Mouse (Mus musculus) spleen, adult 2 months (tissue): ENCODE measurements around the gene Zc3h8. TPM values are rescaled to one million over a fixed set of nuclear protein-coding genes. Genes with fewer than 3 reads are reported as not detected.

Experiments
- DNase-seq, 2 experiments: peaks; one replicate each; pipeline versions ENCODE4 v3.0.0 to v3.0.0-alpha.2; 2012 to 2021; ENCODE audit warnings: low spot score in 2 of 2, low read depth in 1 of 2
- H3K27ac ChIP-seq: fragments of 200-500 bp; 2 replicates; pipeline ENCODE4 v1.5.1; 2012; ENCODE audit warnings: low read length, inconsistent platforms; ENCODE audit not compliant: insufficient read depth
- H3K27me3 ChIP-seq: fragments of 200-500 bp; 2 replicates; pipeline ENCODE4 v1.6.1; 2012; ENCODE audit warnings: mild to moderate bottlenecking, moderate library complexity, low read length, inconsistent platforms; ENCODE audit not compliant: control insufficient read depth, insufficient read depth
- H3K36me3 ChIP-seq: fragments of 200-500 bp; 2 replicates; pipeline ENCODE4 v1.6.1; 2012; ENCODE audit warnings: mild to moderate bottlenecking, low read length, inconsistent platforms; ENCODE audit not compliant: control insufficient read depth, insufficient read depth
- H3K4me1 ChIP-seq: fragments of 200-500 bp; 2 replicates; pipeline ENCODE4 v1.6.1; 2011; ENCODE audit warnings: inconsistent platforms; ENCODE audit not compliant: control insufficient read depth, insufficient read depth, insufficient read length
- H3K4me3 ChIP-seq: fragments of 200-500 bp; 2 replicates; pipeline ENCODE4 v1.5.1; 2011; ENCODE audit warnings: mild to moderate bottlenecking, inconsistent platforms; ENCODE audit not compliant: insufficient read depth, insufficient read length; ENCODE audit errors: extremely low read depth
- CTCF ChIP-seq: fragments of 200-500 bp; IDR thresholded peaks from 2 replicates; pipeline ENCODE4 v1.5.1; 2011; ENCODE audit warnings: mild to moderate bottlenecking, inconsistent platforms; ENCODE audit not compliant: insufficient read depth, insufficient read length, insufficient replicate concordance; ENCODE audit errors: extremely low read depth
- POLR2A ChIP-seq: fragments of 200-500 bp; IDR thresholded peaks from 2 replicates; pipeline ENCODE4 v1.6.1; 2011; ENCODE audit warnings: low read depth, low read length, inconsistent platforms
- WGBS: fragments of 180-500 bp; shearing (Covaris S2); methylation state at CpG from one replicate; pipeline ENCODE4 v1.1.7; 2018; 5-methylcytosine and 5-hydroxymethylcytosine counted together
- polyA plus RNA-seq: library from polyadenylated mRNA; depleted of rRNA; stranded (reverse); fragments of >200 nt; gene quantifications from 2 replicates; pipeline ENCODE4 v1.2.3, GENCODE M21; 2012; rRNA removed

The Zc3h8 gene
- 0.63 and 1.0 TPM in 2 replicates for polyA plus RNA-seq

DNA sequence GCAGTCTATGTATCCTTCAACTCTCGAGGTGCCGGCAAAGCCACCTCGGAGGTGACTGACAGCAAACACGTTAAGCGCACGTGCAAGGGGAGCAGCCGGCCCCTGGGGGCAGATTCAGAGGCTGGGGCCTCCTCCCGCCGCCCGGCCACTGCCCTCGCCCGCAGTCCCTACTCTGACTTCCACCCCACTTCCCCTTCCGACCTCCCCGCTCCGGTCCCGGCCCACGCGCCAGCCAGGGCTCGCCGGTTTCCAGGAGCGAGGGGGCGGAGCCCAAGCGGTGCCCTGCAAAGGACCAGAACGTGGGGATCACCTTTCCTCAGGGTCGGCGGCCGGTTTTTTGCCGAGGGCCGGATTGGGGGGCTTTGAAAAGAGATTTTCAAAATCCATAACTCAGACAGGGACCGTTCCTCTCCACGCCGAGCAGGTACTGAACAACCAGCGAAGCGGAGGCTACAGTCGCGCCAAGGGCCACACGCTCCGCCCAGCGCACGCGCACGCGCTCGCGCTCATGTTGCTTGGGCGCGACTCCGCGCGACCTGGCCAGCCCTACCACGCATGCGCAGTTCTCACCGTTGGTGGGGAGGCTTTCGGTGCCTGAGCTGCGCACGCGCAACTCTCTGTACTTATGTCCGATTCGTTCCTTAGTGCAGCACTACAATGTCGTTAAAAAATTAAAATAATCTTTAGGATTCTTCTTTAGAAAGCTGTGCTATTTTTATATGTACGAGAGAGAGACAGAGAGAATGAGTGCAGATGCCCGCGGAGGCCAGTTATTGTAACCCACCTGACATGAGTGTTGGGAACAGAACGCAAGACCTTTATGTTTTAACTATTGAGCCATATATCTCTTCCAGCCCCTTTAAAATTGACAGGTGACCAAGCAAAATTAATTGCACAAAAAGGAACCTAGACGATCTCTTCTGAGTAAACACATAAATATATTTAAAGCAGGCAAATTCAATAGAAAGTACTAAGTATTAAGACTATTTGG lies at the start of gene Zc3h8:
Gene Zc3h8, minus strand, starts transcription at position 540 of the 991 bp plus-strand sequence.
- WGBS, result under 1% methylated on average over 64 of the region's 65 CpGs
- Histone ChIP-seq H3K36me3 (0 out of 2 replicates have a peak, but pooled peaks cover 4% of the 10 kb centered on the region), H3K4me3 (peak within 1 kb of the TSS; percentile 72), H3K27ac (peak within 1 kb of the TSS; percentile 84), H3K27me3 (no peaks in the 10 kb centered on the region), H3K4me1 (no peaks in the 10 kb centered on the region; the same call in 1 of the 2 replicates)
- peak; percentile 71; the same call in 1 of the 2 replicates for TF ChIP-seq POLR2A
- no peak for TF ChIP-seq CTCF
- peak; percentile 90 to 97 for DNase-seq

DNA sequence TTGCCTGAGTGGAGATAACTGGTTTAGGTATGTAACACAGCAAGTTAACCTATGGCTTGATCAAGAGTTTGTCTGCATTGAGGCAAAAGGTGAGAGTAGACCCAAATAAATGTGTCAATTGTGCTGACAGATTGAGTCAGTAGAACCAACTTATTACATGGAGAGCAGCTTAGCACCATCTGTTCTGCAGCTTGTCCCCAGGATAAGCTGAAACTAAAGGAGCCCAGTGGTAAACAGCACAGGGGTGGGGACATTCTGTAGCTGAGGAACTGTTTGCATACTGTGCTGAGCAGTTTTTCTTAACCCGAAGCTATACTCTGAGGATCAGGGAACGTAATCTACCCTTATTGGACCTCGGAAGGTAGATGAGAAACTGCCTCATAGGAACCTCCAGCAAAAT lies 40.9 kb upstream of the Zc3h8 start:
- TF ChIP-seq CTCF (no peak), POLR2A (no peak)
- Histone ChIP-seq H3K4me3 (no peak overlapping the region), H3K27me3 (no peaks in the 10 kb centered on the region), H3K27ac (no peak overlapping the region), H3K4me1 (no peaks in the 10 kb centered on the region), H3K36me3 (no peaks in the 10 kb centered on the region)
- DNase-seq, result no peak
- 90% methylated on average over 3 of the region's 3 CpGs for WGBS

- Histone ChIP-seq H3K36me3 (no peaks in the 10 kb centered on the region), H3K4me3 (no peak overlapping the region), H3K4me1 (no peaks in the 10 kb centered on the region), H3K27me3 (no peaks in the 10 kb centered on the region), H3K27ac (no peak overlapping the region)
- WGBS, result 96% methylated on average over 4 of the region's 4 CpGs
- TF ChIP-seq CTCF (no peak), POLR2A (no peak)
- no peak for DNase-seq
These were observed 31.7 kb upstream of the Zc3h8 start for GRCm38 (mm10) chr2:128975572-128975971.

DNA sequence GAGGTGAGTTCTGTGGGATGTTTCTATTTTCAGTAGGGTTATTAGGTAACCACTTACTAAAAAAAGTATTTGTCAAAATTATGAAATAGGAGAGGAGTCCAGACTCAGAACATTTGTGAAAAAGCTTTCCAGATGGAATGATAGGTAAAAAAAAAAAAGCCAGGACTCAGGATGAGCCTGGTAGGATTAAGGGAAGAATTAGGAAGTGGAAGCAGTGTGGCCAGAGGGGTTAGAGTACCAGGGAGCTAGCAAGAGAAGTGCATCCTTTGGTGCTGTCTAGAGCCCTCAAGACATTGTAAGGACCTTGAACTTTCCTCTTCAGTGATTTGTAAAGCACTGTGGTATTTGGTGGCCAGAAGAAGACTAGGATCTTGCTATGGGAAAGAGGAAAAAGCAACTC lies 28.4 kb upstream of the Zc3h8 start:
- no peaks in the 10 kb centered on the region for H3K36me3 ChIP-seq
- TF ChIP-seq POLR2A (no peak), CTCF (no peak)
- no peak overlapping the region for H3K4me3 ChIP-seq
- no peaks in the 10 kb centered on the region for H3K27me3 ChIP-seq
- no peak for DNase-seq
- H3K4me1 ChIP-seq, result no peaks in the 10 kb centered on the region
- H3K27ac ChIP-seq, result no peak overlapping the region

DNA sequence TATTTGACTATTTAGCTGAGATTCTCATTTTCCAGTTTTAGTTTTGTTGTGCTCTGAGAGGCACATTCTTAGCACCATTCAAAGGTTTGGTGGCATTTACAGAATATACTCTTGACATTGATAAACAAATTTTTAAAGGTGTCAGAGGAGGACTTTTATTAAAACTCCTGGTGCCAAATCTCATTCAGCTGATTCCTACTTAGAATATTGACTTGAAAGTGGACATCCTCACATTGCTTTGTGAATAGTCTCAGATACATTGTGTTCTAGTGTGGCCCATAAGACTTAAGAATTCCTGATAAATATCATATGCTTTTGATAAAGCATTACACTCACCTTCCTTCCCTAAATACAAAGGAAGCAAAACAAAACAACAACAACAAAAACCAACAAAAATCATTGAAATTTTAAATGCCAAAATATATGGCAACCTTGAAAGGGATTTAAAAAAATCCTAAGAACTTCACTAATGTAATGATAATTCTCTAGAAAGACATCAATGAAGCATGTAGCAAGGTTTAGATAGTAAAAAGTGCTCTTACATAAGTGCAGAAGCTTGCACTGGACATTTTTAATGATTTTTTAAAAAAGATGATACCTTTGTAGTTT lies 24.7 kb upstream of the Zc3h8 start:
- no peaks in the 10 kb centered on the region for H3K4me1 ChIP-seq
- H3K4me3 ChIP-seq, result no peak overlapping the region; the same call in 1 of the 2 replicates
- TF ChIP-seq CTCF (no peak), POLR2A (no peak)
- DNase-seq, result no peak
- no peaks in the 10 kb centered on the region for H3K27me3 ChIP-seq
- no peaks in the 10 kb centered on the region for H3K36me3 ChIP-seq
- H3K27ac ChIP-seq, result no peak overlapping the region

DNA sequence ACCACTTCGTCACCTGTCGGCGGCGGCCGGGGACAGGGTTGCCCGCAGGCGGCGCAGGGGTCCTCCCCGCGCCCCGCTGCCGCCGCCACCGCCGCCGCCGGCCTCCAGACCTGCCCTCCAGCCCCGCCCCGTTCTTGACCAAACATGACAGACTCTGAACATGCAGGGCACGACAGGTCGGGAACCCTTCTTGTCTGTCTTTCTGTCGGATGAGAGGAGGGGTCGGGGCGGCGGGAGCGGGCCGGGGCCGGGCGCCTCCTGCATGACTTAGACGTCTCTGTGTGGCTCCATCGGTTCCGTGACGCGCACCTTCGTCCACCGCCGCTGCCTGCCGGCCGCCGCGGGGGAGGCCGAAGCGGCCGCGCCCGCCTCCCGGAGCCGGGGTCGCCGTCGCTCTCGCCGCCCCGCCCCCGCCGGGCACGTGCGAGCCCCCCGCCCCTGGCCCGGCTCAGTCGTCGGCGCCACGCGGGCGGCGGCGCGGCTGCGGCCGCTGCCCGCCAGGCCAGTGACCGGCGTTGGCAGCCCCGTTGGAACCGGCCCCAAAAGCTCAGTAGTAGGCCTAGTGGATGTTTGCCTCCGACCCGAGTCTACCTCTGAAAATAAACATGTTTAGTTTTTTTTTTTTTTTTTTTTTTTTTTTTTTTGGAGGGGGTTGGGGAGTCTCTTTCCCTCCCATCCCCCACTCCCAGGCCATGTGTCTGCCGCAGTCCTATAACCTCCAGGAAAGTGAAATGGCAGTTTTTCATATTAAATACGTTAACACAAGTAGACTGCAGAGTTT lies 24.0 kb upstream of the Zc3h8 start, which contains the start of gene Gm10762:
Gene Gm10762, minus strand, starts transcription at position 65 of the 781 bp plus-strand sequence.
- Histone ChIP-seq H3K27ac (peak within 1 kb of the TSS; percentile 100), H3K4me1 (no peaks in the 10 kb centered on the region), H3K27me3 (no peaks in the 10 kb centered on the region), H3K4me3 (peak within 1 kb of the TSS; percentile 97), H3K36me3 (no peaks in the 10 kb centered on the region)
- WGBS, result under 1% methylated on average over 77 of the region's 80 CpGs
- DNase-seq, result peak; percentile 30 to 75
- TF ChIP-seq CTCF (no peak), POLR2A (peak; percentile 19)
